Mouse (Mus musculus): ENCODE measurements around the gene Itpr1. TPM values are rescaled to one million over a fixed set of nuclear protein-coding genes. Genes with fewer than 3 reads are reported as not detected.

Itpr1 gene
- polyA plus RNA-seq, 1 experiment from 2014 or later, result 3.3 TPM

DNA sequence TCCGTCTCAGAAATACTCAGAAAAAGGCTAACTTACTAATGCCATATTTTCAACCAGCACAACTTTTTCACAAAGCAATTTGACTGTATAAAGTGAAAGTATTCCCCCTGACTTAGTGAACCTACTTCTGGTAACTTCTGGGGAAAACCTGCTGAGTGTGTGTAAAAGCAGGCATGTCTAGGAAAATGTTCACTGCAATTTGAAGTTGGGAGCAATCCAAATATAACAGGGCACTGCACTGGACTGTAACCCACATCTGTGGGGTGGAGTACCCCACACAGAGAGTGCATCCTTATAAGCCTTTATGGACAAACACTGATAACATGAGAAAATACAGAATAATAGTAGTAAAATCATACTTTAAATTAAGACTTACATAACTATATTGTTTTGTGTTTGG lies 303.4 kb downstream of the Itpr1 start:
- no peak overlapping the region for H3K27ac ChIP-seq (replicated peaks)
- no peak overlapping the region for H3K4me3 ChIP-seq (replicated peaks)
- peaks cover 5% of the 10 kb centered on the region; the same call in 1 of the 2 replicates for H3K4me1 ChIP-seq
- ATAC-seq (ENCODE audit: low FRiP score), result no peak
- 89% methylated on average over 1 of the region's 1 CpGs for WGBS
- H3K36me3 ChIP-seq, result no peaks in the 10 kb centered on the region
- H3K4me2 ChIP-seq, result no peak overlapping the region
- no peaks in the 10 kb centered on the region for H3K27me3 ChIP-seq (replicated peaks)
- no peak overlapping the region for H3K9ac ChIP-seq (replicated peaks)
- H3K9me3 ChIP-seq (replicated peaks), result no peaks in the 10 kb centered on the region

DNA sequence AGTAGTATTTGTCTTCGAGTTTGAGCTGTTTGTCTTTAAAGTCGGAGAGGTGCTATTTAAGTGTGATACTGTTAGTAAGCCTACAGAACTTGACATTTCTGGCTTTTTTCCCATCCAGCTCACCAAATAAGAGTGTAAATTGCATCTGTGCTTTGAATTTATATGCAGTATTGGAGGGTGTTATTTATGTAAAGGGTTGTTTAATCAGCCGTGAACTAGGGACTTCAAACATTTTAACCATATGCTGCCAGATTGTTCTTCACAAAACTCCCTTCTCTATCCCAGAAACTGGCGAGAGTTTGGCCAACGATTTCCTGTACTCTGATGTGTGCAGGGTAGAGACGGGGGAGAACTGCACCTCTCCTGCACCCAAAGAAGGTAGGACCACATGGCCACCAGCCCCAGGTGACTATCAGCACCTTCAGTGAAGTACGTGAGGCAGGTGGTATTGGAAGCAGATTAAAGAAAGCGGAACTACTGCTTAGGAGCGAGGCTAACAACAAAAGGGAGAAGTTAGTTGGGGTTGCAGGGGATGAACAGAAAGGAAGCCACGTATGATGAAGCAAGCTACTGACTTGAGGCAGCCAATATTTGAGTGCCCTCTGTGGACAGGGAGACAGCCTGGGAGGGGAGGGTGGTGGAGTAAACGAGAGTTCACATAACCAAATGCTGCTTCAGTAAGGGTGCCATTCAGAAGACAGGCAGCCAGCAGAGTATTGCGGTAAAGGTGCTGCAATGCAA lies 304.5 kb downstream of the Itpr1 start:
- Histone ChIP-seq H3K4me1 (peaks cover 5% of the 10 kb centered on the region; the same call in 1 of the 2 replicates), H3K27ac (replicated peaks) (no peak overlapping the region), H3K4me3 (replicated peaks) (no peak overlapping the region), H3K27me3 (replicated peaks) (no peaks in the 10 kb centered on the region), H3K9ac (replicated peaks) (no peak overlapping the region), H3K36me3 (no peaks in the 10 kb centered on the region), H3K9me3 (replicated peaks) (no peaks in the 10 kb centered on the region), H3K4me2 (no peak overlapping the region)
- WGBS, result 81% methylated on average over 12 of the region's 12 CpGs
- ATAC-seq (ENCODE audit: low FRiP score), result no peak

DNA sequence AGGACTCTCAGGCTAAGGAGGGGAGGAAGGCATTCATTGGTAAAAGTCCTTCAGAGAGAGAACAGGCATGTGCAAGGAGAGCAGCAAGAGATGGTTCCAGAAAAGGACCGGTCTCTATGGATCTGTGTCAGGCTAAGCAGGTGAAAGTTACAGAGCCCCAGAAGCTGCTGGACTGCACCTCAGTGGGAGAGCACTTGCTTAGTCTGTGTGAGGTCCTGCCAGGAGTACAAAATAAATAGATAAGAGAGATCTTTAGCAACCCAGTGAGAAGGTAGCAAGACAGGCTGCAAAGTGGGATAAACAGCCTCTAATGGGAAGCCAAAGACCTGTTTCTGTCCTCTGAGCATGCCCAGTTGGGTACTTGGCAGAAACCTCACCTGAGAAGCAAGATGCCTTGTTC lies 305.1 kb downstream of the Itpr1 start:
- Histone ChIP-seq H3K4me1 (peaks cover 5% of the 10 kb centered on the region; the same call in 1 of the 2 replicates), H3K9me3 (replicated peaks) (no peaks in the 10 kb centered on the region), H3K27ac (replicated peaks) (no peak overlapping the region), H3K27me3 (replicated peaks) (no peaks in the 10 kb centered on the region), H3K4me3 (replicated peaks) (no peak overlapping the region), H3K36me3 (no peaks in the 10 kb centered on the region), H3K4me2 (no peak overlapping the region), H3K9ac (replicated peaks) (no peak overlapping the region)
- ATAC-seq (ENCODE audit: low FRiP score), result no peak
- 100% methylated on average over 1 of the region's 1 CpGs for WGBS

DNA sequence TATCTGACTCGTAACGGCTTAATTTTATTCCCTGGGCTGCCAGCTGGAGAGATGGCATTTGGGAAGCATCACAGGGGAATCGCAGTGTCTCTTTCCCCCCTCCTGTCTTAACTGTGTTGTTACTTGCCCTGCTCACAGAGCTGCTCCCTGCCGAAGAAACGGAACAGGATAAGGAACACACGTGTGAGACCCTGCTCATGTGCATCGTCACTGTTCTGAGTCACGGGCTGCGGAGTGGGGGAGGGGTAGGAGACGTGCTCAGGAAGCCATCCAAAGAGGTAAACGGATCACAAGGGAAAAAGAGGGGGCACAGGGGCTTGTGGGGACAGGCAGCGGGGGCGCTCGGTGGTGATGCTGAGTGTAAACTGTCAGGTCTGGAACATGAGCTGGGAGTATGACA lies 305.7 kb downstream of the Itpr1 start:
- H3K4me2 ChIP-seq, result no peak overlapping the region
- H3K9ac ChIP-seq (replicated peaks), result no peak overlapping the region
- H3K4me3 ChIP-seq (replicated peaks), result no peak overlapping the region
- no peak for ATAC-seq (ENCODE audit: low FRiP score)
- no peaks in the 10 kb centered on the region for H3K9me3 ChIP-seq (replicated peaks)
- H3K27ac ChIP-seq (replicated peaks), result no peak overlapping the region
- WGBS, result 69% methylated on average over 14 of the region's 14 CpGs
- no peaks in the 10 kb centered on the region for H3K27me3 ChIP-seq (replicated peaks)
- peaks cover 5% of the 10 kb centered on the region; the same call in 1 of the 2 replicates for H3K4me1 ChIP-seq
- no peaks in the 10 kb centered on the region for H3K36me3 ChIP-seq

DNA sequence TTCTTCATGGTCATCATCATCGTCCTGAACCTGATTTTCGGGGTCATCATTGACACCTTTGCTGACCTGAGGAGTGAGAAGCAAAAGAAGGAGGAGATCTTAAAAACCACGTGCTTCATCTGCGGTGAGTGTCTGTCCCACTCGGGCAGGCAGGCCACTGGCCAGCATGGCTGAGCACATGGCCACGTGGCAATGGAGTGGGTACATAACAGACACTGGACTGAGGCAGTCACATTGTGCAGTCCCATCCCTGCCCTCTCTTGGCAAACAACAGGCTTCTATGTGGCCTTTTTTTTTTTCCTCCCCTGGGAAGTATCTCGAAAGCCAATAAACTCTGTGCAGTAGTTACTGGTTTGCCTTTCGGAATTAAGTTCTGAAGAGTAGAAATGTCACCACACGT lies 306.4 kb downstream of the Itpr1 start:
- 92% methylated on average over 9 of the region's 9 CpGs for WGBS
- Histone ChIP-seq H3K9me3 (replicated peaks) (no peaks in the 10 kb centered on the region), H3K27me3 (replicated peaks) (no peaks in the 10 kb centered on the region), H3K4me3 (replicated peaks) (no peak overlapping the region), H3K4me2 (no peak overlapping the region), H3K4me1 (peaks cover 5% of the 10 kb centered on the region; the same call in 1 of the 2 replicates), H3K9ac (replicated peaks) (no peak overlapping the region), H3K36me3 (no peaks in the 10 kb centered on the region), H3K27ac (replicated peaks) (no peak overlapping the region)
- no peak for ATAC-seq (ENCODE audit: low FRiP score)

DNA sequence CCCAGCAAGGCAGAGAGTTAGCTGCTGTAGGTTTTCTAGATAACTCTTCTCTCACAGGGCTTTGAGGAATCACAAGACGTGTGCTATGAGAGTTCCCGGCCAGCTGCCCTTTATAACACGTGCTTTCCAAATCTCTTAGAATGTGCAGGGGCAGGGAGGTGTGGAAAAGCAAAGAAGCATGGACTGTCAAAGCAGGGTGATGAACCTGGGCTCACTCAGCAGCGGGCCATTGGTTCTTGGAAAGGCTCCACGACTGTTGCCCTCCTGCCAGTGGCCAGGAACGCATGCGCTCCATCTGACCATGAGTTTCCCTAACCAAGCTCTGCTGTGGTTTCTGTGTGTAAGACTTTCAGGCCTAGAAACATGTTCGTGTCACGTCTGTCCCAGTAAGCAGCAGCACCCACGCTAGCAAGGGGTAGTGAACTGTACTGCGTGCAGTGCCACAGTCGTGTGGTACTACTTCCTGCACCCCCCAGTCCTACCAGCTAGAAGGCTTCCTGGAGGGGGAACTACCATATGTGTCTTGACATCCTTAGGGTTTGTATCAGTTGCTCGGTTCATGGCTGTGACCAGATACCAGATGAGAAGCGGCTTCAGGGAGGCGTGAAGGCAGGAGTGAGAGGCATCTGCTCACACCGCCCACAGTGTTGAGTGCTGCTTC lies 311.2 kb downstream of the Itpr1 start:
- WGBS, result 94% methylated on average over 16 of the region's 16 CpGs
- Histone ChIP-seq H3K9ac (replicated peaks) (no peak overlapping the region), H3K27me3 (replicated peaks) (no peaks in the 10 kb centered on the region), H3K27ac (replicated peaks) (no peak overlapping the region), H3K36me3 (no peaks in the 10 kb centered on the region), H3K4me2 (no peak overlapping the region), H3K4me1 (no peaks in the 10 kb centered on the region), H3K4me3 (replicated peaks) (no peak overlapping the region), H3K9me3 (replicated peaks) (no peaks in the 10 kb centered on the region)
- no peak for ATAC-seq (ENCODE audit: low FRiP score)

DNA sequence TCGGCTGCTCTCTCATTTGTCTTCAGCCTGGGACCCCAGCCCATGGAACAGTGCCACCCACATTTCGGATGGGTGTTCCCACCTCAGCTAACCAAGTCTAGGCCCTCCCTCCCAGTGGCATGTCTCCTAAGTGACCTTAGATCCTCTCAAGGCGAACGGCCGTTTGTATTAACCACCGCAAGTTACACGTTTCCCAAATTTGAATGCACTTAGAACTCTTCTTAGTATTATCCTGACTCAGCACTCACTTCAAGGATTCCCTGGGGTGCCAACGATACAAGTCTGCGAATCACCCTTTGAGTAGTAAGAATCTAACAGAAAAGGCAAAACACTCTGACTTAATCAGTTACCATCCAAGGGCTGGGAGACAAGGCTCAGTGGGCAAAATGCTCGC lies 311.7 kb downstream of the Itpr1 start:
- Histone ChIP-seq H3K9me3 (replicated peaks) (no peaks in the 10 kb centered on the region), H3K27ac (replicated peaks) (no peak overlapping the region), H3K4me2 (no peak overlapping the region), H3K27me3 (replicated peaks) (no peaks in the 10 kb centered on the region), H3K4me3 (replicated peaks) (no peak overlapping the region), H3K4me1 (no peaks in the 10 kb centered on the region), H3K9ac (replicated peaks) (no peak overlapping the region), H3K36me3 (no peaks in the 10 kb centered on the region)
- WGBS, result 93% methylated on average over 10 of the region's 10 CpGs
- no peak for ATAC-seq (ENCODE audit: low FRiP score)

DNA sequence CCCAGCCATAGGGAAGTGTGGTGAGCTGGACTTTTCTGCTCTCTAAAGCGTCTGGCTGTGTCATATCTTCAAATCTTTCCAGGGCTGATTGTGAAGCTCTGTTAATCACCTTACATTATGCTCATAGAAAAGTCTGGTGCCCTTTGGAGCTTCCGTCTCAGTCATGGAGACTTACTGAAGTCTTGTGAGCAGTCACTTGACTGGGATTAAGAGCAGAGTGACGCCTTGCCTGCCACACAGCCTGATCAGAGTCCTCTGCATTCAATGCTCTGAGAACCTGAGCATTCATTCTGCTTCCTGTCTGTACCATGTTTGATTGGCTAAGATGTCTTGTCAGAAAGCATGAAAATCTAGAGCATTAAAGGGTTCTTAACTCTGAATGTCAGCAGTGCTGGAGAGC lies 314.7 kb downstream of the Itpr1 start:
- WGBS, result 88% methylated on average over 3 of the region's 3 CpGs
- no peak overlapping the region for H3K9ac ChIP-seq (replicated peaks)
- ATAC-seq (ENCODE audit: low FRiP score), result no peak
- H3K27me3 ChIP-seq (replicated peaks), result no peaks in the 10 kb centered on the region
- no peak overlapping the region for H3K4me2 ChIP-seq
- no peak overlapping the region for H3K4me3 ChIP-seq (replicated peaks)
- H3K4me1 ChIP-seq, result peaks cover 10% of the 10 kb centered on the region
- no peak overlapping the region for H3K27ac ChIP-seq (replicated peaks)
- H3K36me3 ChIP-seq, result no peaks in the 10 kb centered on the region
- H3K9me3 ChIP-seq (replicated peaks), result no peaks in the 10 kb centered on the region

DNA sequence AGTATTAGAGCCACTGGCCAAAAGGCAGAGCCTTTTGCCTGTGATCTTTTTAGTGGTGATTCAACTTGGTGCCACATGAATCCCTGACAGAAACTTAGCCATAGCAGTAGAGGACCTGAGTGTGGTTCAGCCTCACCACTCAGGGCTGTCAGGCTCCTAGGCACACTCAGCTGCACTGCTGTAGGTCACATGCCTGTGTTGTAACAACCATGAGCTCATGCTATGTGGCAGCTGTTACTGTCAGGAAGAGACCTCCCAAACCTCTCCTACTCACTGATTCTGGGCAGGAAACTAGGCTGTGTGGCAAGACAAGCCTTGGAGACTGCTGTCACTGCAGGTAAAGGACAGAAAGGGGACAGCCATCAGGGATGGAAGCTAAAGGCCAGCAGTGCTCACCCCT lies 315.1 kb downstream of the Itpr1 start:
- no peak overlapping the region for H3K4me3 ChIP-seq (replicated peaks)
- peaks cover 10% of the 10 kb centered on the region for H3K4me1 ChIP-seq
- ATAC-seq (ENCODE audit: low FRiP score), result no peak

DNA sequence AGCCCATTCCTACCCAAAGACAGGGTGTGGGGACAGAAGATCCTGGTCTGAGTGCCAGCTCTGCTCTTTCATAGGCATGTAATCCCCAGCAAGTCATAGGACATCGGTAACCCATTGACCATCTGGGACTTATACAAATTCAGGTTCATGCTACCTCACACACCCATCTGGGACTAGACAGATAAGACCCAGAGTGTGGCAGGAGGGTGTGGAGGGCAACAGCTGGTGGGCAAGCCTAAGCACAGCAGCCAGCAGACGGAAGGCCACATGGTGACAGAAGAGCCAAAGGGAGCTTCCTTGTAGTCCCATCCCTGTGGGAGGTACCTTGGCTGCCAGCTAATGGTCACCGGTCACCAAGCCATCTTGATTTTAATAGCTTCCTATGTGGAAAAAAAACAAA lies 316.3 kb downstream of the Itpr1 start:
- Histone ChIP-seq H3K27me3 (replicated peaks) (no peaks in the 10 kb centered on the region), H3K9ac (replicated peaks) (no peak overlapping the region), H3K4me3 (replicated peaks) (no peak overlapping the region), H3K36me3 (no peaks in the 10 kb centered on the region), H3K9me3 (replicated peaks) (no peaks in the 10 kb centered on the region), H3K4me1 (peaks cover 10% of the 10 kb centered on the region), H3K4me2 (no peak overlapping the region), H3K27ac (replicated peaks) (no peak overlapping the region)
- ATAC-seq (ENCODE audit: low FRiP score), result no peak
- 83% methylated on average over 3 of the region's 3 CpGs for WGBS

More for the DNA sequence above, 315.1 kb downstream of the Itpr1 start:
- H3K9me3 ChIP-seq (replicated peaks), result no peaks in the 10 kb centered on the region
- no peak overlapping the region for H3K4me2 ChIP-seq
- no peaks in the 10 kb centered on the region for H3K27me3 ChIP-seq (replicated peaks)
- H3K9ac ChIP-seq (replicated peaks), result no peak overlapping the region
- H3K27ac ChIP-seq (replicated peaks), result no peak overlapping the region
- H3K36me3 ChIP-seq, result no peaks in the 10 kb centered on the region

DNA sequence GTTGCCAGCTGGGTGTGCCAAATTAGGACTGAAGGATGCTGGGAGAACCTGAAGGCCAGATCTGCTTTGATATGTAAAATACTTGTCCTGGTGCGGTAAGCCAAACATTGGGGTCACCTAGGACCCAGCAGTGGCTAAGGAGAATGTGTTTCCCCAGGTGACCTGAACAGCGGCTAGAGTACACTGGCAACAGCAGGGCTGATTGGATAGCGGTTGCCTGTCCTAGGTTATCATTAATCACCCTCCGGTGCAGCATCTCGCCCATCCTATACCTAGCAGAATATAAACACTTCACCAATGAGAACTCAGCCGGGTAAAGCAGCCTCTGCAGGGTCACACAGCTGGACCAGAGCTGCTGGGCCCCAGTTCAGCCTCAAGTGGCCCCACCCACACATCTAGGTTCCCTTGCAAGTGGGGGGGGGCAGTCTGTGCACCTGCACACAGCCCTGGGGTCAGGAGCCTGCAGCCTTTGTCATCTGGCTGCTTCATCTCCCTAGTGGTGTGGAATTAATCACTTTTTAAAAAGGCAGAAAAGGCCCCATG lies 318.0 kb downstream of the Itpr1 start:
- Histone ChIP-seq H3K4me1 (peaks cover 10% of the 10 kb centered on the region), H3K27me3 (replicated peaks) (no peaks in the 10 kb centered on the region), H3K4me2 (no peak overlapping the region), H3K4me3 (replicated peaks) (no peak overlapping the region), H3K36me3 (no peaks in the 10 kb centered on the region), H3K9me3 (replicated peaks) (no peaks in the 10 kb centered on the region), H3K27ac (replicated peaks) (no peak overlapping the region), H3K9ac (replicated peaks) (no peak overlapping the region)
- ATAC-seq (ENCODE audit: low FRiP score), result peak; percentile 35; the same call in 1 of the 2 replicates
- 31% methylated on average over 6 of the region's 6 CpGs for WGBS

All from neural tube, embryonic 15.5 days (tissue).